Mouse (Mus musculus): ENCODE measurements around the gene Gm17349. TPM values are rescaled to one million over a fixed set of nuclear protein-coding genes. Genes with fewer than 3 reads are reported as not detected.

Gene Gm17349
- polyA plus RNA-seq (2012; rRNA removed): not detected in 2 replicates

DNA sequence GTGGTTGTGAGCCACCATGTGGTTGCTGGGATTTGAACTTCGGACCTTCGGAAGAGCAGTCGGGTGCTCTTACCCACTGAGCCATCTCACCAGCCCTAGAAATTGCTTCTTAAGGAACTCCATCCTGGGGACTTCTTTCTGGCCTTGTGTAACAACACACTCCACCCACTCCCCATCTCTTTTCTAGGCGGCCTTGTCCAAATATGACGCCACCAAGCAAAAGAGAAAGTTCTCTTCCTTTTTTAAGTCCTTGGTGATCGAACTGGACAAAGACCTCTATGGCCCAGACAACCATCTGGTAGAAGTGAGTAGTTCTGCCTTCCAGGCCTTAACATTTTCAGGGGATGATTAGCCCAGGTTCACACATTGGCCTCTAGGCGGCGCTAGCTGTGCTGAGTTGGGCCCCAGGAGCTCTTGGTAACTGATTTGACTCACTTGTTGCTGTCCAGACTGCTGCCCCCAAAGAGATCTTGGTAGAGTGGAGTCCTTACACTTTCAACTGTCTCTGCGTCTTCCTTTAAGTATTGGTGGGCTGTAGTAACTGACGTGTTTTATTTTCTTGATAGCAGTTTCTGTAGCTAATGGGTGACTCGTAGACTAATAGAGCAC lies at the start of gene Gm17349:
TSS of gene Gm17349 (minus strand) at position 51 of the 609 bp plus-strand sequence.

DNA sequence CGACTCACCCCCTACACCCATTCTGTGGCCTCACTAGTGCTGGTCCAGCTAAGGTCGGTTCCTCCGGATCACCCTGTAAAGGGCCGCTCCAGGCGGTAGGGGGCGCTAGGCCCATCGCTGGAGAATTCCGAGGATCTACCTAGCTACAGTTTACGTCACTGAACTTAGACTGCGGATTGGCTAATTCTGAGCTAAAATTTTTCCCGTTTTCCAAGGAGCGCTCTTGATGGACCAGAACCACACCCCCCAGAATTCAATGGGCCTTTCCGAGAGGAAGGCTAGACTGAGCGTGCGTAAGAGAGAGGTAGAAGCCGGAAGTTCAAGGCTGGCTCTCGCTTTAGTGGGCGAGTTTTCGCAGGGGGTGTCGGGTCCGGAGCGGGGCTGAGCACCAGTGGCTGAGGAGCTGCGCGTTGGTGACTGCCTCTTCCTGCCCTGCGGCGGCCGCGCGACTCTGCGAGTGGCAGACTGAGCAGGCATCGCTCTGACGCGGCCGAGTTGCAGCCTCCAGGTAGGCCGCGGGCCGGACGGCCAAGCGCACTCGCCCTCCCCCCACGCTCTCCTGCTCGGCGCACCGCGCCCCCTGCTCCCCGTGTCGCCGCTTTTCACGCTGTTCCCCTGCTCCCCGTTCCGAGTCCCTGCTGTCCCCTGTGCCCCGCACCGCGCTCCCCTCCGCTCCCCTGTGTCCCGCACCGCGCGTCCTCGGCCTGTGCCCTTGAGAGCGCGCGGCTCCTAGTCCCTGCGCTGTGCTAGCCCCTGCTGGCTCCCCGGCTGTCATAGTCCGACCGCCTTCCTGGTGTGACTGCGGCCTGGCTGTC lies 20.3 kb upstream of the Gm17349 start, which contains the start of gene Cox14:
TSS of gene Cox14 (plus strand) at position 278 of the 815 bp plus-strand sequence.

DNA sequence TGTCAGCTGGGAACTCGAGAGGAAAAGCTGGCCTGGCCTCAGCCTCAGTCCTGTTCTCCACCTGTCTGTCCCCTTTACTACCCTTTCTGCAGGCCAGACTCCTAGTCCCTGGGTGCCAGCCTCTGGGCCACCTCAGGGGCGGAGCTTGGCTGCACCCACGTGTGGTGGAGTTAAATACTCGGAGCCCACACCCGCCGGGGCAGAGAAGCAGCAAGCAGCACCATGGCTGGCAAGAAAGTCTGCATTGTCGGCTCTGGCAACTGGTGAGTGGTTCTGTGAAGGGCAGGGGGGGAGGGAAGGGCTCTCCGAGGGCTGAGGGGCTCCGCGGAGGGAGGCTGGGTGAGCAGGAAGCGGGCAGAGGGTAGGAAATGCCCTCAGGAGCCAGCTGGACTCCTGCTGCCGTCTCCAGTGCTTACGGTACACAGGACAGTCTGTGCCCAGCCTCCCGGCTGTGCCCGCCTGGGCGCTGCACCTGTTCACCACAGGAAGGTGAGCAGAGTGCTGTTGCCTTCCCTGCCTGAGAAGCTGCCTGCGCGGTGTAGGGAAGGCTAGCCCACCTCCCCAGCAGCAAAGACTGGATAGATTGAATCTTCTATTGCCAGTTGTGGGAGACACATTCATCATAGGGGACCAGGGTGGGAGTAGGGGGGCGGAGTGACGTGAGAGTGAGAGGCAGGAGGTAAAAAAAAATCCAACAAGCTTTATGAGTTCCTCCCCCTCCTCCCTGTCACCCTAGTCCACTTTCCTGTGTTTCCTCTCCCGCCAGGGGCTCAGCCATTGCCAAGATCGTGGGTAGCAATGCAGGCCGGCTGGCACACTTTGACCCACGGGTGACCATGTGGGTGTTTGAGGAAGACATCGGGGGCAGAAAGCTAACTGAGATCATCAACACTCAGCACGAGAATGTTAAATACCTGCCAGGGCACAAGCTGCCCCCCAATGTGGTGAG lies 12.4 kb upstream of the Gm17349 start, which contains the start of gene Gpd1:
TSS of gene Gpd1 (plus strand) at position 130 of the 949 bp plus-strand sequence.

DNA sequence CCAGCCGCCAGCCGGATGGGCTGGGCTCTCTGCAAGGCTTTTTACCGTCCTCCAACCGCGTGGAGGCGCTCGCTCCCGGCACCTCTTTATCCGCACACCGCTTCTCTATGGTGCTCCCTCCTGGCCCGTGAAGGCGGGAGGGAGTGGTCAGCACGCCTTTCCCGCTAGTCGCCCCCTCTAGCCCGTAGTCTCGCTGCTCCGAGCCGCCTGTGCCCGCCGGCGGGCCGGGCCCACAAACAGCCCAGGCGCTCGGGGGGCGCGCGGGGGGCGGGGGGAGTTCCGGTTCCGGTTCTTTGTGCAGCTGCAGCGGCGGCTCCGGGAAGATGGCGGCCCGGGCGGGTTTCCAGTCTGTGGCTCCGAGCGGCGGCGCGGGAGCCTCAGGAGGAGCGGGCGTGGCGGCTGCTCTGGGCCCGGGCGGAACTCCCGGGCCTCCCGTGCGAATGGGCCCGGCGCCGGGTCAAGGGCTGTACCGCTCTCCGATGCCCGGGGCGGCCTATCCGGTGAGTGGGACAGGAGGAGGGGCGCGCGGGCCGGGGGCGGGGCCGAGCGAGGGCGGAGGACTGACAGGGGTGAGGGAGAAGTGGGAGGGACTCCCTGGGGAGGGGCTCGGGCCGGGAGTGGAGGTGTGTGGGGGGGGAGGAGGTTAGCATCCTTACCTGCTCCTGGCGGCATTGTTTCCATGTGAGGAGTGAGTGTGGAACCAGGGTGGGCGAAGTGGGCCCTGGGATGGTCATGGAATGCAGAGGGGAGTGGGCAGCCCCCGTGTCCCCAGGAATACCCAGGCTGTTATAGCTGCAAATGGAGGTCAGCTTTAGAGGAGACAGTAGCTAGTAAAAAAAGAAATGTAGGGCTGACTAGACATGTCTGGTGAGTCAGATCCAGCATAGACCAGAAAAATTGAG lies 3.0 kb downstream of the Gm17349 start, which contains the start of gene Smarcd1:
TSS of gene Smarcd1 (plus strand) at position 131 of the 902 bp plus-strand sequence.

DNA sequence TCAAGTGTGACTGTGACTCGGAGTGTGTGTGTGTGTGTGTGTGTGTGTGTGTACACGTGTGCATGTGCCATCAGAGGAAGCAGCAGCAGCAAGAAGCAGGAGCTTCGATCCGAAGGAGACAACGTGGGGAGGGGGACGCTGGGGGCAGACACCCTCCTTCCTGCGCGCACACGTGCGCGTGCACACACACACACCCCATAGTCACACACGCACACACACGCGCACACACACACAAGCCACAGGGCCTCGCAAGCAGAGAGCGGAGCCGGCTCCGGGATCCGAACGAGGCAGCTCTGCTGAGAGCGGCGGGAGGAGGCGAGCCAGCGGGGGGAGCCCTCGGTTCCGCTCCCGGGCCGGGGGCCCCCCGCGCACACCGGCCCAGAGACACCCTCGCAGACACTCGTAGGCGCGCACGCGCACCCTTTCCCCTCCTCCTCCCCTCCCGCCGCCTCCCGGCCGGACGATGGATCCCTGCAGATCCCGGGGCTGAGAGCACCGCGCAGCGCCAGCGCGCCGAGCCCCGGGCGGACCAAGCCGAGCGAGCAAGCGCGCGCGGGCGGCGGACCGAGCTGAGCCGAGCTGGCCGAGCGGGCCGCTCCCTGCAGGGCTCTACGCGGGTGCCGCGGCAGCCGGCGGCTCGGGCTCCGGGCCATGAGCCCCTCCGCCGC lies 35.0 kb downstream of the Gm17349 start, which contains the start of gene Asic1:
TSS of gene Asic1 (plus strand) at position 215 of the 668 bp plus-strand sequence.

Other genes starting within 250 kb of the Gm17349 start
- 2.6 and 2.9 TPM in 2 replicates for gene Nckap5l, start 247.7 kb downstream of the Gm17349 start, polyA plus RNA-seq (2012; rRNA removed)
- gene Bcdin3d, start 230.8 kb downstream of the Gm17349 start, polyA plus RNA-seq (2012; rRNA removed): 2.7 and 2.9 TPM in 2 replicates
- 0.46 and 0.67 TPM in 2 replicates for gene Faim2, start 177.3 kb downstream of the Gm17349 start, polyA plus RNA-seq (2012; rRNA removed)
- gene Aqp2, start 126.4 kb downstream of the Gm17349 start, polyA plus RNA-seq (2012; rRNA removed): 0.43 TPM in 1 of 2 replicates, not detected in the other
- 22.6 and 90.4 TPM in 2 replicates for gene Aqp5, start 114.7 kb downstream of the Gm17349 start, polyA plus RNA-seq (2012; rRNA removed)
- not detected in 2 replicates for gene Aqp6, start 104.1 kb downstream of the Gm17349 start, polyA plus RNA-seq (2012; rRNA removed)
- 3.8 and 5.4 TPM in 2 replicates for gene Racgap1, start 53.8 kb downstream of the Gm17349 start, polyA plus RNA-seq (2012; rRNA removed)
- 0.18 TPM in 1 of 2 replicates, not detected in the other for gene Asic1, start 35.1 kb downstream of the Gm17349 start, polyA plus RNA-seq (2012; rRNA removed)
- gene Smarcd1, start 3.4 kb downstream of the Gm17349 start, polyA plus RNA-seq (2012; rRNA removed): 10.7 and 11.8 TPM in 2 replicates
- gene Gpd1, start 12.0 kb upstream of the Gm17349 start, polyA plus RNA-seq (2012; rRNA removed): 26.2 and 29.9 TPM in 2 replicates
- 141 and 223 TPM in 2 replicates for gene Cox14, start 20.1 kb upstream of the Gm17349 start, polyA plus RNA-seq (2012; rRNA removed)
- 4.3 and 5.5 TPM in 2 replicates for gene Cers5, start 67.4 kb upstream of the Gm17349 start, polyA plus RNA-seq (2012; rRNA removed)
- 11.8 and 19.9 TPM in 2 replicates for gene Lima1, start 170.0 kb upstream of the Gm17349 start, polyA plus RNA-seq (2012; rRNA removed)

Data from stomach, adult 2 months (tissue).